In the genomic region with DNA sequence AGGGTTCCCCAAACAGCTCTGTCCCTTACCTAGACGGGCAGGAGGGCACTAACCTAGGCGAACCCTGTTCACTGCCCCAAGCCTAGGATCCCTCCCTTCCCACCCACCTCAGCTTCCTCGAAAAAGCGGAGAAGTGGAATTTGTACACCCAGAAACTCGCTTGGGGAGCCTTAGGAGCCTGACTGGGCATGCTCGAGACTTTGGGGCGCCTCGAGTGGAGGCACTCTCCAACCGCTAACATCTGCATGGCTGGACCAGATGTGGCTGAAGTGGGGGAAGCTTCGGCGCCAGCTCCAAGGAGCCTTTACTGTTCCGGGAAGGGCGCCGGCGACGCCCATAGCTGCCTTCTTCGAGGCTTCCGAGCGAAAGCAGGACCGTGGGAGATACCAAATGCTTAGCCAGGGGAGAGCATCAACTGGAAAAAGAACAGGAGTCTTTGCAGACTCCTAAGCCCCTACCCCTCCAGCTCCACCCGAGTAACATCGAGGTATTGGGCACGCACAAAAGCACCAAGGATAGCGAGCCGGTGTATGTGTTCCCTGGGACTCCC, we compare ENCODE assay signal across 8 mouse cellular contexts. TPM values are rescaled to one million over a fixed set of nuclear protein-coding genes. Genes with fewer than 3 reads are reported as not detected.
DNase-seq lines count a peak whose midpoint lies in the region; ATAC-seq and TF ChIP-seq lines count a peak whose summit lies in the region.

No protein-coding gene starts in this region.

- H3K9me3 ChIP-seq in lung, embryonic 15.5 days, result no peaks in the 10 kb centered on the region
- no peaks in the 10 kb centered on the region for H3K9me3 ChIP-seq in embryonic facial prominence, embryonic 13.5 days
- no peaks in the 10 kb centered on the region for H3K9me3 ChIP-seq in intestine, embryonic 15.5 days
- H3K9me3 ChIP-seq in midbrain, embryonic 11.5 days (ENCODE audit: control insufficient read depth, low read length), result no peaks in the 10 kb centered on the region
- no peaks in the 10 kb centered on the region for H3K9me3 ChIP-seq in stomach, postnatal 0 days (ENCODE audit: control insufficient read depth, low read length)

- no peaks in the 10 kb centered on the region for H3K4me1 ChIP-seq in lung, embryonic 15.5 days
- H3K4me1 ChIP-seq in lung, adult 2 months (ENCODE audit: control insufficient read depth, insufficient read depth, low read length), result no peaks in the 10 kb centered on the region
- no peaks in the 10 kb centered on the region for H3K4me1 ChIP-seq in embryonic facial prominence, embryonic 13.5 days
- H3K4me1 ChIP-seq in intestine, embryonic 15.5 days (replicated peaks), result no peaks in the 10 kb centered on the region
- no peaks in the 10 kb centered on the region for H3K4me1 ChIP-seq in midbrain, embryonic 11.5 days (ENCODE audit: control insufficient read depth, insufficient read depth, low read length)
- no peaks in the 10 kb centered on the region for H3K4me1 ChIP-seq in stomach, postnatal 0 days (replicated peaks; ENCODE audit: control insufficient read depth, insufficient read depth)
- H3K4me1 ChIP-seq in heart, adult 2 months (ENCODE audit: control insufficient read depth, insufficient read depth, low read length), result no peaks in the 10 kb centered on the region

- H3K9ac ChIP-seq in lung, embryonic 15.5 days, result no peak overlapping the region
- 0 out of 2 replicates have a peak overlapping the region, but pooled peaks have one; percentile 46 for H3K9ac ChIP-seq in embryonic facial prominence, embryonic 13.5 days
- no peak overlapping the region for H3K9ac ChIP-seq in intestine, embryonic 15.5 days
- peak overlapping the region; percentile 30; the same call in 1 of the 2 replicates for H3K9ac ChIP-seq in midbrain, embryonic 11.5 days (ENCODE audit: low read length)
- no peak overlapping the region for H3K9ac ChIP-seq in stomach, postnatal 0 days (ENCODE audit: low read length)
- no peak overlapping the region for H3K9ac ChIP-seq in heart, adult 2 months (ENCODE audit: low read depth, low read length)

- H3K27ac ChIP-seq in lung, embryonic 15.5 days, result no peak overlapping the region
- H3K27ac ChIP-seq in embryonic facial prominence, embryonic 13.5 days, result no peak overlapping the region
- no peak overlapping the region for H3K27ac ChIP-seq in intestine, embryonic 15.5 days
- H3K27ac ChIP-seq in midbrain, embryonic 11.5 days (ENCODE audit: low read depth, low read length), result no peak overlapping the region
- H3K27ac ChIP-seq in stomach, postnatal 0 days (replicated peaks), result no peak overlapping the region
- H3K27ac ChIP-seq in heart, adult 2 months, result no peak overlapping the region

- H3K4me3 ChIP-seq in lung, embryonic 15.5 days, result peak overlapping the region; percentile 27
- no peak overlapping the region for H3K4me3 ChIP-seq in lung, adult 2 months (replicated peaks; ENCODE audit: extremely low read depth, low read depth, low read length)
- peak overlapping the region; percentile 40 for H3K4me3 ChIP-seq in embryonic facial prominence, embryonic 13.5 days
- H3K4me3 ChIP-seq in intestine, embryonic 15.5 days (replicated peaks), result peak overlapping the region; percentile 35
- H3K4me3 ChIP-seq in midbrain, embryonic 11.5 days (ENCODE audit: low read depth, low read length), result peak overlapping the region; percentile 30
- peak overlapping the region; percentile 28 for H3K4me3 ChIP-seq in stomach, postnatal 0 days (ENCODE audit: low read depth, low read length)
- no peak overlapping the region for H3K4me3 ChIP-seq in heart, adult 2 months

- H3K79me2 ChIP-seq in heart, adult 2 months (replicated peaks; ENCODE audit: control insufficient read depth, insufficient read depth, low read length), result no peaks in the 10 kb centered on the region

- no peak for TF ChIP-seq CTCF in lung, adult 2 months (IDR thresholded peaks at IDR 0.05; ENCODE audit: insufficient read depth, low read length)
- TF ChIP-seq CTCF in stomach, postnatal 0 days (IDR thresholded peaks at IDR 0.05; ENCODE audit: low read depth), result no peak
- no peak for TF ChIP-seq CTCF in heart, adult 2 months (IDR thresholded peaks at IDR 0.05)

- peaks cover 16% of the 10 kb centered on the region for H3K27me3 ChIP-seq in lung, embryonic 15.5 days
- H3K27me3 ChIP-seq in embryonic facial prominence, embryonic 13.5 days, result peaks cover 20% of the 10 kb centered on the region
- H3K27me3 ChIP-seq in intestine, embryonic 15.5 days (replicated peaks), result peaks cover 5% of the 10 kb centered on the region
- H3K27me3 ChIP-seq in midbrain, embryonic 11.5 days (ENCODE audit: control insufficient read depth, insufficient read depth, low read length), result peaks cover 4% of the 10 kb centered on the region; the same call in 1 of the 2 replicates
- no peaks in the 10 kb centered on the region for H3K27me3 ChIP-seq in stomach, postnatal 0 days (ENCODE audit: control insufficient read depth, insufficient read depth, low read length)
- 0 out of 2 replicates have a peak, but pooled peaks cover 1% of the 10 kb centered on the region for H3K27me3 ChIP-seq in heart, adult 2 months (ENCODE audit: control insufficient read depth, insufficient read depth, low read length)

- no peaks in the 10 kb centered on the region for H3K36me3 ChIP-seq in lung, embryonic 15.5 days
- no peaks in the 10 kb centered on the region for H3K36me3 ChIP-seq in embryonic facial prominence, embryonic 13.5 days
- no peaks in the 10 kb centered on the region for H3K36me3 ChIP-seq in intestine, embryonic 15.5 days
- no peaks in the 10 kb centered on the region for H3K36me3 ChIP-seq in midbrain, embryonic 11.5 days (ENCODE audit: control insufficient read depth, insufficient read depth, low read length)
- H3K36me3 ChIP-seq in stomach, postnatal 0 days (ENCODE audit: control insufficient read depth, insufficient read depth, low read length), result no peaks in the 10 kb centered on the region
- no peaks in the 10 kb centered on the region for H3K36me3 ChIP-seq in heart, adult 2 months (ENCODE audit: control insufficient read depth, insufficient read depth, low read length)

- peak overlapping the region; percentile 58 for H3K4me2 ChIP-seq in lung, embryonic 15.5 days
- H3K4me2 ChIP-seq in embryonic facial prominence, embryonic 13.5 days, result peak overlapping the region; percentile 67
- peak overlapping the region; percentile 71 for H3K4me2 ChIP-seq in intestine, embryonic 15.5 days (replicated peaks)
- H3K4me2 ChIP-seq in midbrain, embryonic 11.5 days, result peak overlapping the region; percentile 62
- H3K4me2 ChIP-seq in stomach, postnatal 0 days (replicated peaks; ENCODE audit: low read depth), result peak overlapping the region; percentile 58

- no peak for ATAC-seq in lung, embryonic 15.5 days (ENCODE audit: borderline replicate concordance, extremely low read depth, low FRiP score, low TSS enrichment)
- no peak for ATAC-seq in embryonic facial prominence, embryonic 13.5 days (ENCODE audit: insufficient number of reproducible peaks, insufficient read depth, low FRiP score, low TSS enrichment, low read depth)
- peak; percentile 63 for ATAC-seq in intestine, embryonic 15.5 days
- ATAC-seq in midbrain, embryonic 11.5 days (ENCODE audit: low FRiP score), result peak; percentile 53
- 0 out of 2 replicates have a peak, but pooled peaks have one; percentile 29 for ATAC-seq in stomach, postnatal 0 days (ENCODE audit: low FRiP score, low TSS enrichment)

- no peak for TF ChIP-seq POLR2A in lung, adult 2 months (IDR thresholded peaks at IDR 0.05; ENCODE audit: borderline replicate concordance, extremely low read depth, low read depth, low read length)
- TF ChIP-seq POLR2A in heart, adult 2 months (IDR thresholded peaks at IDR 0.05; ENCODE audit: insufficient read depth, low read depth, low read length), result no peak

- no peak for DNase-seq in lung, adult 2 months
- DNase-seq in midbrain, embryonic 11.5 days (ENCODE audit: low spot score, missing footprints), result peak; percentile 92
- DNase-seq in stomach, postnatal 0 days (ENCODE audit: low spot score), result peak; percentile 20
- no peak for DNase-seq in adrenal gland, adult 2 months
- no peak for DNase-seq in heart, adult 2 months

- intact Hi-C loops in heart, adult 2 months (cut with DNase I), result no loop called here

- WGBS in lung, embryonic 15.5 days, result 21% methylated on average over 23 of the region's 25 CpGs
- 33% methylated on average over 25 of the region's 25 CpGs for WGBS in lung, adult 2 months
- 22% methylated on average over 25 of the region's 25 CpGs for whole genome bisulfite sequencing in embryonic facial prominence, embryonic 13.5 days
- WGBS in intestine, embryonic 15.5 days, result 24% methylated on average over 25 of the region's 25 CpGs
- 25% methylated on average over 25 of the region's 25 CpGs for WGBS in midbrain, embryonic 11.5 days
- WGBS in stomach, postnatal 0 days, result 14% methylated on average over 25 of the region's 25 CpGs
- 22% methylated on average over 25 of the region's 25 CpGs for WGBS in heart, adult 2 months

- no peak for TF ChIP-seq EP300 in stomach, postnatal 0 days (optimal IDR thresholded peaks at IDR 0.05)
- TF ChIP-seq EP300 in heart, adult 2 months (IDR thresholded peaks at IDR 0.05; ENCODE audit: insufficient read depth, low read depth, low read length), result no peak

RNA-seq across cellular contexts. Expression of gene Tenm1, which starts 1.1 kb away (rescaled TPM):
- 0.06 TPM in 1 of 2 replicates, not detected in the other for polyA plus RNA-seq in lung, embryonic 15.5 days (2015; fragmentation: Nextera tagmentation; extraction: Ambion mirVana)
- not detected in 2 replicates for polyA plus RNA-seq in lung, adult 2 months (2012; rRNA removed)
- polyA plus RNA-seq in embryonic facial prominence, embryonic 13.5 days (2015; fragmentation: Nextera tagmentation; extraction: Ambion mirVana), result 2.2 TPM in 2 replicates
- polyA plus RNA-seq in intestine, embryonic 15.5 days (2015; fragmentation: Nextera tagmentation; extraction: Ambion mirVana), result 0.49 and 0.54 TPM in 2 replicates
- polyA plus RNA-seq in midbrain, embryonic 11.5 days (2014; fragmentation: Nextera tagmentation; extraction: Ambion mirVana), result 2.7 and 2.8 TPM in 2 replicates
- 0.32 and 0.48 TPM in 2 replicates for polyA plus RNA-seq in stomach, postnatal 0 days (2015; fragmentation: Nextera tagmentation; extraction: Ambion mirVana)
- total RNA-seq in adrenal gland, adult 2 months (2021), result under 1 TPM; 0.28 to 0.43 TPM
- 0.01 TPM in 1 of 2 replicates, not detected in the other for polyA plus RNA-seq in adrenal gland, adult 2 months (2012; rRNA removed)
- total RNA-seq in heart, adult 2 months (2021), result under 1 TPM; 0.05 to 0.11 TPM
- polyA plus RNA-seq in heart, adult 2 months (2012; rRNA removed), result under 0.01 and 0.18 TPM in 2 replicates

Comparison
In these comparisons a context has a peak if more than half of its experiments do, and no peak if none do; other contexts are left out.
1. H3K4me3 ChIP-seq: peak in lung, embryonic 15.5 days (single experiment), embryonic facial prominence, embryonic 13.5 days (single experiment), intestine, embryonic 15.5 days (single experiment), midbrain, embryonic 11.5 days (single experiment) and stomach, postnatal 0 days (single experiment); none in lung, adult 2 months (single experiment) and heart, adult 2 months (single experiment).
2. ATAC-seq: peak in intestine, embryonic 15.5 days (single experiment), midbrain, embryonic 11.5 days (single experiment) and stomach, postnatal 0 days (single experiment); none in lung, embryonic 15.5 days (single experiment) and embryonic facial prominence, embryonic 13.5 days (single experiment).
3. H3K9ac ChIP-seq: peak in embryonic facial prominence, embryonic 13.5 days (single experiment) and midbrain, embryonic 11.5 days (single experiment); none in lung, embryonic 15.5 days (single experiment), intestine, embryonic 15.5 days (single experiment), stomach, postnatal 0 days (single experiment) and heart, adult 2 months (single experiment).
4. DNase-seq: peak in midbrain, embryonic 11.5 days (single experiment) and stomach, postnatal 0 days (single experiment); none in lung, adult 2 months (single experiment), adrenal gland, adult 2 months (single experiment) and heart, adult 2 months (0 of 2).
5. Peak in every context shown above with its lines, with median percentiles within 50 percentile points of each other: H3K4me2 ChIP-seq.